Mouse (Mus musculus) heart, adult 8-10 months (tissue): ENCODE results near the gene Snrk. TPM values are rescaled to one million over a fixed set of nuclear protein-coding genes. Genes with fewer than 3 reads are reported as not detected.

Source experiments
- DNase-seq: peaks from one replicate; pipeline ENCODE4 v3.0.0; 2022; ENCODE audit warnings: low spot score
- total RNA-seq, 4 experiments: library from RNA; stranded (reverse); gene quantifications; 2 replicates each; pipeline ENCODE4 v1.2.4; 2022

Gene Snrk
- 100 to 1,000 TPM; 111 to 152 (median 125) TPM for total RNA-seq

DNA sequence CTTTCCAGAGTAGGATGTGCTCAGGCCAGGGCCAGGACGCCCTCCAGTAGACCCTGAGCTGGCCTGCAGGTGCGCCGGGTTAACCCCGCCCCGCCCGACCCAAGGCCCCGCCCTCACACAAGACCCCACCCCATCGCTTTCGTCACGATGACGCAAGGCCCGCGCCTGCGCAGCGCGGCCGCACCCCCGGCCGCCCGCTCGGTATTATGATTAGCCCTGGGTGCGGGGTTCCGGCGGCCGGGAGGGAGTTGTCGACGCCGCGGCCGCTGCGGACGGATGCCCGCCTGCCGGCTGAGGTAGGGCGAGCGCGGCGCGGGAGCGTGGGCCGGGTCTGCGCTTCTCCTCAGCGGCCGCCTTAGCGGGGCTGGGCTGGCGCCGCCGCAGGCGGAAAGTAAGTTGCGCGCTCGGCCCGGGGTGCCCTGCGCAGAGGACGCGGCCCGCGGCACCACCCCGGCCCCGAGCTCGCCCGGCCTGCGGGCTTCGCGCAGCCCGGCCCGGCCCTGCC lies at the start of gene Snrk:
Gene Snrk, plus strand, starts transcription at position 155 of the 505 bp plus-strand sequence.
- peak; percentile 86 for DNase-seq

- DNase-seq, result no peak
These were observed 49.4 kb upstream of the Snrk start for GRCm38 (mm10) chr9:122067654-122068053.

DNA sequence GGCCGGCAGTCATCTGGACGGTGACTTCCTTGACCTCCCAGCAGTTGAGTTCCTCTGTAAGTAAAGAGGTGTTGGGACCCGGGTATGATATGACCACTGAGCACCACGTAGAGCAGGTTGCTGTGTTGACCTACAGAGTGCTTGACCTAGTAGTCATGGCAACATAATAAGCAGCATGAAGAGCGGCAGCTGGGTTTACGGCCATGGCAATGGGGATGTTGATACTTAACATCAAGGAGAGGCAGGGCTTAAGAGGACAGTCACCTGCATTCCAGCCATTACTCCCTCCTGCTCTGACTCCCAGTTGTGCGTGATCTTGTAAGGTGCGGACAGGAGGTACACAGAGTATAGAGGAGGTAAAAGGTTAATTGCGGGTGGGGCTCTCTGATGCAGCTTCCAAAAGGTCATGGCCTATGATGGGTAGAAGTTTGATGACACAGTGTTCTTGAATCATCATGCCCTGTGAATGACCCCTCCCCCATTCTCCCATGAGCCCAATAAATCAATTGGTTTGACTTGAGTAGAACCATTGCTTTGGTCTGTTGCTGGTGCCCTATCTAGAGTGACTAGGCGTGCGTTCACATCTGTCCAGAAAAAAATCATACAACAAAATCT lies 47.4 kb upstream of the Snrk start:
- no peak for DNase-seq

DNA sequence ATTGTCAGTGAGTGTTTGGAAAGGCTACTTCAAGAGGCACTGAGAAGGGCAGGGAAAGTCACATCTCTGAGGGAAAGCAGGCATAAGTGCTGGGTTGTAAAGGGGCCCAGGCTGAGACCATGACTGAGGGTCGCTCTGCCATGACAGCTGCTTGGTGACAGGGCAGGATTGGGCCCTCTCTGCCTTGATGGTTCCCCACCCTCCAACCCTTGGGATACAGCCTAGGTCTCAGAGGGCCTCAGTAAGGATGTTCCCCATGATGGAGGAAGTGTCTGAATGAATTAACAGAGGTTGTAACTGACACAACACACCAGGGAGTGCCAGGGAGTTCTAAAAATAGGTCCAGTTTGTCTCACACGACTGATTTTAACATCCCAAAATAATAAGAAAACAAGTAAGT lies 43.1 kb upstream of the Snrk start:
- DNase-seq, result no peak

- no peak for DNase-seq
These were observed 42.5 kb upstream of the Snrk start for GRCm38 (mm10) chr9:122074575-122074974.

GRCm38 (mm10) chr9:122078456-122078855 lies 38.6 kb upstream of the Snrk start:
- DNase-seq, result no peak

GRCm38 (mm10) chr9:122083698-122084097 lies 33.4 kb upstream of the Snrk start:
- DNase-seq, result no peak

GRCm38 (mm10) chr9:122084175-122084574 lies 32.9 kb upstream of the Snrk start:
- peak; percentile 87 for DNase-seq

DNA sequence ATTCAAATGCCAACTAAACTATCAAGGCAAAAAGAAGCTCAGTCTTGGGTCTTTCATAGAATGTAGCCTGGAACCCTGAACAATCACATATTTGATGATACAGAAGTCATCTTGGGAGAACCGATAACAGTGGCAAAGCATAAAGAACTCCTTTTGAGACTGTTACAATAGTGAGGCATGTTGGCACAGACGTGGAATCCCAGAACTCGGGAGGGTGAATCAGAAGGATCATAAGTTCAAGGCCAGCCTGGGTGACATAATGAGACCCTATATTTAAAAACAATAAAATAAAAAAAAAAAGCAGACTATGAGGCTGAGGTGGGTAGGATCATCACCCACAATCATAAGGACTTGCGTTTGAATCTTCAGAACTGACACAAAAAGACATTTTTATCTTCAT lies 32.4 kb upstream of the Snrk start:
- no peak for DNase-seq

- peak; percentile 82 for DNase-seq
These were observed 32.0 kb upstream of the Snrk start for GRCm38 (mm10) chr9:122085055-122085454.

GRCm38 (mm10) chr9:122085550-122086205 lies 31.4 kb upstream of the Snrk start:
- DNase-seq, result no peak

DNA sequence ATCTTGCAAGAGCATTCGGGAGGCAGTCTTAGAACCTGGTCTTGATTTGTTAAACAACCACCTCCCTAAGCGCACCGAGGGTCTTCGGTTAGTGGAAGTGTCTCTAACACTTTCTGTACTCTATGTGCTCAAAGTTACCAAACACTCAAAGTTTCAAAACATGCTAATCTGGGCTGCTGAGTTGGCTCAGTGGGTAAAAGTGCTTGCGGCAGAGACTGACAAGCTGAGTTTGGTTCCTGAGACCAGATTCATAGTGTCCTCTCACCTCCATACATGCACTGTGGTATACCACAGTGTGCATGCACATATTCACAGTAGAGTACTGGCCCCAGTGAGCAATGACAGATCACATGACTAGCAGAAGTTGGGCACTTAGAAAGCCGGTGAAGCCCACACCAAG lies 30.0 kb upstream of the Snrk start:
- no peak for DNase-seq

GRCm38 (mm10) chr9:122091171-122091570 lies 25.9 kb upstream of the Snrk start:
- DNase-seq, result no peak

DNA sequence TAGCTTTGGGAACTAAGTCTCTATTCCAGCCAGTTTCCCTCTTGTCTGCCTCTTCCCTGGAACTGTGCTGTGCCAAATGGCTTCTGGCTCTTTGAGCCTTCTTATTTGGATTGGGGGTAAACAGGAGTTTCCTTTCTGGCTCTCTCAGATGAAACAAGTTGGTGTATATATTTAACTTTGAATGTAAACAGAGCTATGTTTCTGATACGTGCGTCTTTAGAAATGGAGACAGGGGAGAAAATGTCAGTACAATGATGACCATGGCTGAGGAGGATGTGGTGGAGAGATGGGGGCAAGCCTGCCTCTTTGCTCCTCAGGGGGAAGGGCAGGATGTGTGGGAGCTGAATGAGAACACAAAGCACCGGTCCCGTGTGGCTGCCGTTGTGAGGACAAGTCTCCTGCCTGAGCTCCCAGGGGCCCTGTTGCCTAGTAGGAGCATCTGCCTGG lies 25.3 kb upstream of the Snrk start:
- no peak for DNase-seq

DNA sequence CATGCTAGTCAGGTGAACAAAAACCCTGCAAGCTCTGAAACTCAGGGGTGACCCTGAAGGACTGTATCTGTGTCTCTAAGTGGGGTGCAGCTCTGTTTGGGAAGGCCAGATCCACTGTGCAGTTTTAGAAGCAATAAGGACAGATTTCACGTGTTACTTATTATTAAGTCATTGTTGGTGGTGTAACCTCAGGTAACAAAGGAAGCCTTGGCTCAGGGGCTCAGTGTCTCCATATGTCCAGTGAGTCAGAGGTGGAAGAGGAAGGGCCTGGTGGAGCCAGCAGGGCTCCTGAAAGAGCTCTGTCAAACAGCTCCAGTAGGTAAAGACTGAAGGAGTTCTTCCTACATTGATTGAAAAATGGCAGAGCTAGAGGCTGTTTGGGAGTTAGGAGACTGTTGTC lies 22.9 kb upstream of the Snrk start:
- DNase-seq, result no peak

DNA sequence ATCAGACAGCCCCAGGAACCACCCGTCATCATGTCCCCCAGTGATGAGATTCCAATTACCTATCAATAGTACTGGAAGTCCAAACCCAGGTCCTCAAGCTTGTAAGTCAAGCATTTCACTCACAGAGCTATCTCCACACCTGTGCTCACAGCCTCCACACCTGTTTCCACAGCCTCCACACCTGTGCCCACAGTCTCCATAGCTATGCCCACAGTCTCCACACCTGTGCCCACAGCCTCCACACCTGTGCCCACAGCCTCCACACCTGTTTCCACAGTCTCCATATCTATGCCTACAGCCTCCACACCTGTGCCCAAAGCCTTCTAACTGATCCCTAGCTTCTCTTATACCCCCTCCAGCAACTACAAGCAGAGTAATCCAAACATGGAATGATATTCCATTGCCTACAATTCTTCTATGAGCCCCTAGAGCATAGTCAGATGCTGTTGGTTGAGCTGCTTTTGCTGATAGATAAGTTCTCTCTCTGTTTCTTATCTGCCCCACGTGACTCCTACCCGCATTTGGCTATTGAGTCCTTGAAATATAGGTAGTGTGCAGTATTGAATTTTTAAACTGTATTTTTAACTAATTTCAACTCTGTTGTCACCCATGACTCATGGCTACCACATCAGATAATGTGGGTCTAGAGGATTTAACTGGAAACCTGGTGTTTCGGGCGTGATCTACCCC lies 20.1 kb upstream of the Snrk start:
- no peak for DNase-seq

DNA sequence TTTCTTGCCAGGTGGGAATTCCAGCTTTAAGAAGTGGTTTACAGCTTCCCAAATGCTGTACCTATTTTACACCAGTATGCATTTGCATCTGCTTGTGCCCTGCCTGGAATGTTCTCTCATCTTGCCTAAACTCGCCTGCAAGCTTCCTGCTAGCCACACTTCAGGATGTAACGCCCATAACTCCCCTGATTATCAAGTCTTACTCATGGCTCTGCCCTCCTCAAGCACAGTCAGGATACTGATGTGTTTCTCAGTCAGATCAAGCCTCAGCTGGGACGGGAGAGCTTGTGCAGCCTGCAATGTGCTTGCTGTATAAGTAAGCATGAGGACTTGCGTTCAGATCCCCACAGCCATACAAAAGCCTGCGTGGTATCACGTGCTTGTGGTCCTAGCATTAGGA lies 19.5 kb upstream of the Snrk start:
- DNase-seq, result no peak

DNA sequence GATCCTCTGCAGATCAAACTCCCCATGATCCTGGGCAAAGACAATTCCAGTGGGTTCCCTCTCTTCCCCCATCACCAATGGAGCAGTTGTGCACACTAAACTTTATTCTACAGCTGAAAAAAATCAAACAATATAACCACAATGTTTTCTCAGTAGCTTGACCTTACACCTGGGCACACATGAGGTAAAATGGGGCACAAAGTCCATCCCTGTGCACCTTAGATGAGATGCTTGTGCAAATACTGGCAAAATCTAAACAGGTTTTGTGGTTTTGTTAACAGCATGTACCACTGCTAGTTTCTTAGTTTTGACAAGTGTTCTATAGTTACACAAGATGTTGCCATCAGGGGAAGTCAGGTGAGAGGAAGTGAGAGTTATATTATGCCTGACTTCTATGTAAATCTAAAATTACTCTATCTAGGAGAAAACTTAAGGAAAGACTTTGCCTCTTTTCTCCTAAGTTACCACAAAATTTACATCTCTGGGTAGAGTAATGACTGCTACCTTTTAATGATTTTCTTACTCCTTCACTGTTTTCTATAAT lies 16.4 kb upstream of the Snrk start:
- no peak for DNase-seq

DNA sequence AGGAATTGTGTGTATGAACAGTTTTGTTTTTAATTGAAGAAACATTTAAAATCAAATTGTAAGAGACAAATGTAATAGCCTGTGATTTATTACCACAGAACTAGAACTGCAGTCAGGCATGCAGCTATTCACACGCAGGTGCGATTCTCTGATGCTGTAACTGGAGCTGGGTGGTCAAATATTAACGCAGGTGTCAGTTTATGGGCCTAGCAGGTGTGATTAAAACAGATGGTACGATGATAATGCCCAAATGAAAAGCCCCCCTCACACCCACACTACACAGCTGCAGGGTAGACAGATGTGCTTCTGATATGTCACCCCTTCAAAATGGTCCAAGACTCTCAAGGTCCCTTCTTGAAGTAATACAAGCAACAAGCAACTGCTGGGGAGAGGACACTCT lies 15.9 kb upstream of the Snrk start:
- no peak for DNase-seq

GRCm38 (mm10) chr9:122103550-122104284 lies 13.3 kb upstream of the Snrk start:
- DNase-seq, result no peak

GRCm38 (mm10) chr9:122104285-122104829 lies 12.7 kb upstream of the Snrk start:
- no peak for DNase-seq
